ENCODE assay signal across 20 mouse cellular contexts in genomic region chr4:48938892-48939291, GRCm38 (mm10).
DNase-seq lines count a peak whose midpoint lies in the region; TF ChIP-seq lines count a peak whose summit lies in the region.
"Had no signal": no experiment of that assay in that cellular context is flagged by ENCODE, and none has a peak within 500 bp of the region (broad histone marks: within the 10 kb centered on the region; RNA-seq: fewer than 3 reads in every experiment).

No protein-coding gene starts in this region.

- intact Hi-C loops in left cerebral cortex, postnatal 36 days (cut with DNase I), result no loop called here
- intact Hi-C loops in gastrocnemius, adult 2 months (cut with DNase I), result no loop called here

- peak overlapping the region; percentile 46; the same call in 1 of the 2 replicates for H3K27ac ChIP-seq in layer of hippocampus, adult 2 months
- no peak overlapping the region for H3K27ac ChIP-seq in gastrocnemius, adult 2 months
- H3K27ac ChIP-seq: embryonic facial prominence, embryonic 13.5 days; forebrain, embryonic 13.5 days; heart, embryonic 13.5 days; hindbrain, embryonic 15.5 days had no signal

- H3K4me3 ChIP-seq in layer of hippocampus, adult 2 months, result no peak overlapping the region
- no peak overlapping the region for H3K4me3 ChIP-seq in gastrocnemius, adult 2 months
- H3K4me3 ChIP-seq: embryonic facial prominence, embryonic 13.5 days; forebrain, embryonic 13.5 days; heart, embryonic 13.5 days; hindbrain, embryonic 15.5 days had no signal

- peak in 1 of 2 experiments; percentile 8 for DNase-seq in layer of hippocampus, adult 2 months (ENCODE audit: low spot score in 2 of 2)
- no peak for DNase-seq in layer of hippocampus, adult 8-10 months (ENCODE audit: low spot score in 2 of 2)
- DNase-seq in right cerebral cortex, adult 18-20 months, result peak; percentile 50
- DNase-seq in right cerebral cortex, postnatal 25 days, result no peak
- DNase-seq in frontal cortex, postnatal 36 days (ENCODE audit: low spot score in 2 of 2), result peak; percentile 52 to 62
- peak; percentile 30 to 36 for DNase-seq in left cerebral cortex, postnatal 36 days (ENCODE audit: low spot score in 2 of 2)
- DNase-seq in gastrocnemius, adult 2 months, result no peak
- no peak for DNase-seq in kidney, adult 8-10 months
- DNase-seq: adrenal gland, adult 2 months; adrenal gland, postnatal 25 days; cerebellum, adult 8-10 months; cerebellum, postnatal 14 days; forebrain, postnatal 0 days; gastrocnemius, postnatal 36 days; heart, adult 11 months; heart, postnatal 36 days had no signal

- no peak for TF ChIP-seq CTCF in layer of hippocampus, adult 2 months (conservative IDR thresholded peaks at IDR 0.05)
- TF ChIP-seq CTCF in gastrocnemius, adult 2 months (IDR thresholded peaks at IDR 0.05), result no peak

Comparison
In these comparisons a context has a peak if more than half of its experiments do, and no peak if none do; other contexts are left out.
1. DNase-seq: peak in right cerebral cortex, adult 18-20 months (single experiment), frontal cortex, postnatal 36 days (2 of 2) and left cerebral cortex, postnatal 36 days (2 of 2); none in layer of hippocampus, adult 8-10 months (0 of 2), right cerebral cortex, postnatal 25 days (single experiment), gastrocnemius, adult 2 months (single experiment) and kidney, adult 8-10 months (0 of 2).